Mouse (Mus musculus): ENCODE measurements around the gene Atp1a4. TPM values are rescaled to one million over a fixed set of nuclear protein-coding genes. Genes with fewer than 3 reads are reported as not detected.

The Atp1a4 gene
- polyA plus RNA-seq, 1 experiment from 2014 or later = not detected

GRCm38 (mm10) chr1:172243547-172244205 lies 14.5 kb downstream of the Atp1a4 start:
- Histone ChIP-seq H3K36me3 (no peaks in the 10 kb centered on the region), H3K4me3 (no peak overlapping the region), H3K9ac (no peak overlapping the region), H3K4me2 (no peak overlapping the region), H3K27ac (no peak overlapping the region), H3K4me1 (peaks cover 9% of the 10 kb centered on the region), H3K9me3 (no peaks in the 10 kb centered on the region), H3K27me3 (peaks cover 16% of the 10 kb centered on the region; the same call in 1 of the 2 replicates)
- 25% methylated on average over 16 of the region's 16 CpGs for WGBS
- no peak for ATAC-seq (ENCODE audit: insufficient number of reproducible peaks, low FRiP score, low TSS enrichment, low read depth)

DNA sequence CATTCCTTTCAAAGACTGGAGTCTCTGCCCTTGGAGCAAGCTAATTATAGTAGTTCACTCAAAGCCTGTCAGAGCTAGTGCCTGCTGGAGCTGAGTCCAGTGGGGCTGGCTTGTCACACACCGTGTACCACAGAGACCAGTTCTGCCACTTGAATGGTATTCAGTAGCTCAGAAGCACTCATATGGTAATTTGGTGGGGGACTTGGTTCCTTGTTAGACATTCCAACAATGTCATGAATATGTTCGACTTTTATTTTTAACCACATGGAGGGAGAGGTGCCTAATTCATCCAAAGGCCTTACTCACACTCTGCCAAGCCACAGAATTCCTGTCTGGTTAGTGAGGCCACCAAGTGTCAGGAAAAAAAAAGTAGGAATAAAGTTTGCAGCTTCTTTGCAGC lies 15.8 kb downstream of the Atp1a4 start:
- Histone ChIP-seq H3K27me3 (peaks cover 16% of the 10 kb centered on the region; the same call in 1 of the 2 replicates), H3K36me3 (no peaks in the 10 kb centered on the region), H3K4me3 (no peak overlapping the region), H3K9ac (no peak overlapping the region), H3K4me2 (no peak overlapping the region), H3K9me3 (no peaks in the 10 kb centered on the region), H3K27ac (no peak overlapping the region), H3K4me1 (peaks cover 9% of the 10 kb centered on the region)
- WGBS = 34% methylated on average over 2 of the region's 2 CpGs
- ATAC-seq (ENCODE audit: insufficient number of reproducible peaks, low FRiP score, low TSS enrichment, low read depth) = peak; percentile 70

GRCm38 (mm10) chr1:172240945-172241708 lies 17.1 kb downstream of the Atp1a4 start:
- H3K9me3 ChIP-seq = no peaks in the 10 kb centered on the region
- 61% methylated on average over 6 of the region's 6 CpGs for WGBS

GRCm38 (mm10) chr1:172229215-172229614 lies 29.0 kb downstream of the Atp1a4 start:
- WGBS = 88% methylated on average over 1 of the region's 1 CpGs
- no peak for ATAC-seq (ENCODE audit: insufficient number of reproducible peaks, low FRiP score, low TSS enrichment, low read depth)

More at GRCm38 (mm10) chr1:172240945-172241708, 17.1 kb downstream of the Atp1a4 start:
- Histone ChIP-seq H3K27ac (no peak overlapping the region), H3K36me3 (no peaks in the 10 kb centered on the region), H3K4me1 (peaks cover 9% of the 10 kb centered on the region), H3K27me3 (peaks cover 16% of the 10 kb centered on the region; the same call in 1 of the 2 replicates), H3K4me2 (no peak overlapping the region), H3K9ac (no peak overlapping the region), H3K4me3 (no peak overlapping the region)
- ATAC-seq (ENCODE audit: insufficient number of reproducible peaks, low FRiP score, low TSS enrichment, low read depth) = no peak

DNA sequence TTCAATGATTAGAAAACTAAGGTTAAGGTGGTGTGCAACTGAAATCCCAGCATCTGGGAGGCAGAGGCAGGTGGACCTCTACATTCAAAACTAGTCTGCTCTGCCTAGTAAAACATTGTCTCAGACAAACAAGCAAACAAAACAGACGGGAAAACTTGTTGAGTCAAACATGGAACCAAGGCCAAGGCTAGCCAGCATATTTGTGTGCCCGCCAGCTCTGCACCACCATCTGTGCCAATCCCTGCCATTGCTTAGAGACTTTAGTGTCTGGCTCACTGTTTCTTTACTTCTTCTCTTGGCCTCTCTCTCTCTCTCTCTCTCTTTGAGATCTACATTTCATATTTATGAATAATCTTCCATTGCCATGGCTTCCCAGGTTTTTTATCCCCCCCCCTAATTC lies 30.0 kb downstream of the Atp1a4 start:
- 83% methylated on average over 2 of the region's 2 CpGs for WGBS
- Histone ChIP-seq H3K4me2 (no peak overlapping the region), H3K9ac (no peak overlapping the region), H3K27ac (no peak overlapping the region), H3K27me3 (no peaks in the 10 kb centered on the region), H3K4me1 (no peaks in the 10 kb centered on the region), H3K4me3 (no peak overlapping the region), H3K36me3 (no peaks in the 10 kb centered on the region), H3K9me3 (no peaks in the 10 kb centered on the region)
- ATAC-seq (ENCODE audit: insufficient number of reproducible peaks, low FRiP score, low TSS enrichment, low read depth) = no peak

More at GRCm38 (mm10) chr1:172229215-172229614, 29.0 kb downstream of the Atp1a4 start:
- Histone ChIP-seq H3K4me1 (no peaks in the 10 kb centered on the region), H3K36me3 (no peaks in the 10 kb centered on the region), H3K9me3 (no peaks in the 10 kb centered on the region), H3K9ac (no peak overlapping the region), H3K27ac (no peak overlapping the region), H3K27me3 (no peaks in the 10 kb centered on the region), H3K4me2 (no peak overlapping the region), H3K4me3 (no peak overlapping the region)

GRCm38 (mm10) chr1:172221297-172222063 lies 36.7 kb downstream of the Atp1a4 start:
- peak; percentile 58 for ATAC-seq (ENCODE audit: insufficient number of reproducible peaks, low FRiP score, low TSS enrichment, low read depth)
- Histone ChIP-seq H3K4me2 (no peak overlapping the region), H3K9me3 (no peaks in the 10 kb centered on the region), H3K4me3 (no peak overlapping the region), H3K36me3 (no peaks in the 10 kb centered on the region), H3K4me1 (peaks cover 51% of the 10 kb centered on the region), H3K9ac (no peak overlapping the region), H3K27ac (peak overlapping the region; percentile 87), H3K27me3 (no peaks in the 10 kb centered on the region)
- WGBS = 27% methylated on average over 11 of the region's 11 CpGs

DNA sequence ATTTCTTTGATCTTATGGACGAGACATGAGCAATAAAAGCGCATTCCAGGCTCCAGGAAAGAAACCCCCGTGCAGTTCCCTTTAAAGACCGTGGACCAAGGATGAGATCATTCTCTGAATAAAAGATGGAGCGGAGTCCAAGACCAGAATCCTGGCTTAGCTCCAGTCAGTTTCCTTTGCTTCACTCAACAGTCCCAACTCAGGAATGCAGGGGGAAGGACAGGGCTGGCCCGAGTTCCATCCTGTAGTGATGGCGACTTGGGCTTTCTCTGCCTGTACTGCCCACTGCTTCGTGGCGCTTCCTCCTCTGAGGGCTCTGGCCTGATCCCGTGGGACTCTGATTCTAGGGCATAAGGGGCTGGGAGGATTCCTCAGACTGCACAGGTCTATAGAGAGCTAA lies 37.8 kb downstream of the Atp1a4 start:
- Histone ChIP-seq H3K9ac (no peak overlapping the region), H3K27ac (peak overlapping the region; percentile 87), H3K4me2 (no peak overlapping the region), H3K9me3 (no peaks in the 10 kb centered on the region), H3K4me1 (peaks cover 51% of the 10 kb centered on the region), H3K4me3 (no peak overlapping the region), H3K27me3 (no peaks in the 10 kb centered on the region), H3K36me3 (no peaks in the 10 kb centered on the region)
- 26% methylated on average over 10 of the region's 10 CpGs for WGBS
- peak; percentile 64 for ATAC-seq (ENCODE audit: insufficient number of reproducible peaks, low FRiP score, low TSS enrichment, low read depth)

- H3K27ac ChIP-seq = peak within 1 kb of the TSS; percentile 87
- no peak within 1 kb of the TSS for H3K4me2 ChIP-seq
- peaks cover 54% of the 10 kb centered on the region for H3K4me1 ChIP-seq
- no peak within 1 kb of the TSS for H3K4me3 ChIP-seq
- no peaks in the 10 kb centered on the region for H3K9me3 ChIP-seq
- H3K27me3 ChIP-seq = no peaks in the 10 kb centered on the region
- 0 out of 2 replicates have a peak, but pooled peaks have one; percentile 4 for ATAC-seq (ENCODE audit: insufficient number of reproducible peaks, low FRiP score, low TSS enrichment, low read depth)
- WGBS = 72% methylated on average over 19 of the region's 19 CpGs
- no peak within 1 kb of the TSS for H3K9ac ChIP-seq
- no peaks in the 10 kb centered on the region for H3K36me3 ChIP-seq
Measured at GRCm38 (mm10) chr1:172219451-172220406, 38.5 kb downstream of the Atp1a4 start, which contains the start of gene Casq1. Casq1 (minus strand) TSS chr1:172219868.

DNA sequence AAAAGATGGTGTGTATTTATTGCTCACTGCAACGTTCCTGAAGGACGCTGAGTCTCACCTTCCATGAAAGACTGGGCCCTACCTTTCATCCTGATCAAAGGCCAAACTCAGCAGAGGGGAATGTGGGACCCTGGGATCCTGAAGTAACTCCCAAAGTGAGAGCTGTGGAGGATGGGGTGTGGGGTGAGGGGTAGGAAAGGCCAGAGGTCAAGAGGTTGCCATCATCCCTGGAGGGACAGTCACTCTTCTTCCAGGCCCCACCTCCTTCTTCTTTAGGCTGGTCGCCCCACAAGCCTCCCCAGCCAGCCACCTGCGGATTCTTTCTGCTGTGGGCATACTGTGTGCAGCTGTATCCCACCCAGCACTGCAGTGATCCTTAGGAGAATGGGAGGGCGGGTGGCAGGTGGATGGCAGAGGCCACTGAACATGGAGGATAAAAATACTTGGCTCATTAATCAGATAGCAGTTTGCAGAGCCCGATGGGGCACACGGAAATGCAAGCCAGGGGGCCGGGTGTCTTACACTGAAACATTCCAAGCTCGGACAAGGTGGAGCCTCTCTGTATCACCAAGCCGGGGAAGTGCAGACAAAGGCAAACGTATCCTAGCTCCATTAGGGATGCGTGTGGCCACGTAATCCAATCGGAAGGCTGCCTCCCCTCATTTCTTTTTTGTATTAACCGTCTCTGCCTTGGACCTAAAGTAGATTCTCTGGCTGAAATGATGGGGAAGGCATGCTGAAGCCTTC lies 39.9 kb downstream of the Atp1a4 start:
- H3K4me1 ChIP-seq = peaks cover 56% of the 10 kb centered on the region

DNA sequence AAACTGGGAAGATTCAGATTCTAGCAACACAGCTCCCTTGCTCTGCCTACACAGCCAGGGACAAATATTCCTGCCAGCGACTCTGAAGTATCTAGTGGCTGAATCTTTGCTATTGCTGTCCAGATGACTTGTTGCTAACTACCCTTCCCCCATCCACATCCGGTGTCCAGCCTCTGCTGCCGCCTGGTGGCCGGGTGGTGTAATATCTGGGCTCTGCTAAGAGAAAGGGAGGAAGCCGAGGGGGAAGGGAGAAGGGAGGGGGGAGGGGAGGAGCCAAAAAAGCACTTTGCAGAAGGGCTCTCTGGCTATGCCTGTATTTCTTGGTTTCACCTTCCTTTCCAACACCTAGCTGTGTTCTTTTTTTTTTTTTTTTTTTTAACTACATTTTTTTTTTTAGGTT lies 41.1 kb downstream of the Atp1a4 start:
- peak overlapping the region; percentile 40 for H3K4me2 ChIP-seq
- 0% methylated on average over 5 of the region's 5 CpGs for WGBS
- peak overlapping the region; percentile 22 for H3K4me3 ChIP-seq
- no peaks in the 10 kb centered on the region for H3K36me3 ChIP-seq
- peaks cover 54% of the 10 kb centered on the region for H3K4me1 ChIP-seq
- no peaks in the 10 kb centered on the region for H3K27me3 ChIP-seq
- peak overlapping the region; percentile 84 for H3K27ac ChIP-seq
- 0 out of 2 replicates have a peak, but pooled peaks have one; percentile 26 for ATAC-seq (ENCODE audit: insufficient number of reproducible peaks, low FRiP score, low TSS enrichment, low read depth)
- no peaks in the 10 kb centered on the region for H3K9me3 ChIP-seq
- peak overlapping the region; percentile 7; the same call in 1 of the 2 replicates for H3K9ac ChIP-seq

More for the DNA sequence above, 39.9 kb downstream of the Atp1a4 start:
- ATAC-seq (ENCODE audit: insufficient number of reproducible peaks, low FRiP score, low TSS enrichment, low read depth) = no peak
- Histone ChIP-seq H3K9me3 (no peaks in the 10 kb centered on the region), H3K27ac (peak overlapping the region; percentile 87; the same call in 1 of the 2 replicates), H3K4me2 (no peak overlapping the region), H3K36me3 (no peaks in the 10 kb centered on the region), H3K9ac (no peak overlapping the region), H3K27me3 (no peaks in the 10 kb centered on the region), H3K4me3 (no peak overlapping the region)
- 62% methylated on average over 15 of the region's 15 CpGs for WGBS
